Comparison of ENCODE assay signal across 9 mouse cellular contexts in genomic region chr16:37728674-37729073, GRCm38 (mm10). TPM values are rescaled to one million over a fixed set of nuclear protein-coding genes. Genes with fewer than 3 reads are reported as not detected.
DNase-seq lines count a peak whose midpoint lies in the region; ATAC-seq and TF ChIP-seq lines count a peak whose summit lies in the region.
"Had no signal": no experiment of that assay in that cellular context is flagged by ENCODE, and none has a peak within 500 bp of the region (broad histone marks: within the 10 kb centered on the region; RNA-seq: fewer than 3 reads in every experiment).

No protein-coding gene starts in this region.

- peak overlapping the region; percentile 68 for H3K27ac ChIP-seq in gastrocnemius, adult 2 months
- H3K27ac ChIP-seq: midbrain, embryonic 10.5 days had no signal

- peak; percentile 27 for DNase-seq in urinary bladder, postnatal 14 days (ENCODE audit: low spot score)
- DNase-seq in urinary bladder, postnatal 10 days (ENCODE audit: low spot score) = no peak
- DNase-seq in gastrocnemius, adult 2 months = peak; percentile 52
- DNase-seq in heart, postnatal 25 days (ENCODE audit: low spot score) = peak; percentile 54
- DNase-seq in right cerebral cortex, postnatal 14 days = no peak
- DNase-seq in left cerebral cortex, adult 11 months (ENCODE audit: low spot score) = no peak

- no peak overlapping the region for H3K4me3 ChIP-seq in gastrocnemius, adult 2 months
- H3K4me3 ChIP-seq: embryonic facial prominence, embryonic 12.5 days; midbrain, embryonic 10.5 days had no signal

- TF ChIP-seq CTCF in gastrocnemius, adult 2 months (IDR thresholded peaks at IDR 0.05) = no peak

- intact Hi-C loops in gastrocnemius, adult 2 months (cut with DNase I) = no loop called here
- intact Hi-C loops in heart, postnatal 25 days (cut with DNase I) = no loop called here

- ATAC-seq in erythroid progenitor cell, adult 5-6 weeks (replicated peaks; ENCODE audit: low FRiP score, poor library complexity, severe bottlenecking) = no peak

RNA-seq across cellular contexts. Expression of gene Fstl1, which starts 48.0 kb away (rescaled TPM):
- total RNA-seq in gastrocnemius, adult 2 months (2021) = 10 to 100 TPM; 30.2 to 54.1 TPM
- 100 to 1,000 TPM; 107 to 122 TPM for total RNA-seq in heart, postnatal 25 days (2021)
- 1.1 and 2.1 TPM in 2 replicates for total RNA-seq in erythroid progenitor cell, adult 5-6 weeks (2015; ENCODE audit: low replicate concordance)
- 0.51 and 1.6 TPM in 2 replicates for total RNA-seq in erythroid progenitor cell, adult 5-6 weeks (2017; ENCODE audit: low replicate concordance)

Comparison
In these comparisons a context has a peak if more than half of its experiments do, and no peak if none do; other contexts are left out.
1. DNase-seq: peak in urinary bladder, postnatal 14 days (single experiment), gastrocnemius, adult 2 months (single experiment) and heart, postnatal 25 days (single experiment); none in urinary bladder, postnatal 10 days (single experiment), right cerebral cortex, postnatal 14 days (single experiment) and left cerebral cortex, adult 11 months (single experiment).
2. RNA of gene Fstl1, which starts 48.0 kb away (total RNA-seq): 107 to 122 TPM in heart, postnatal 25 days and 30.2 to 54.1 TPM in gastrocnemius, adult 2 months; 0.51 to 2.1 TPM in erythroid progenitor cell, adult 5-6 weeks; every median in the first group is over 10 times any median in the second.